Mouse (Mus musculus) liver, embryonic 18 days (tissue): ENCODE results near the gene Tas2r103. TPM values are rescaled to one million over a fixed set of nuclear protein-coding genes. Genes with fewer than 3 reads are reported as not detected.

Experiments
- polyA plus RNA-seq: library from polyadenylated mRNA; depleted of rRNA; stranded (reverse); fragments of >200 nt; gene quantifications from 2 replicates; pipeline ENCODE4 v1.2.3, GENCODE M21; 2012; rRNA removed

The Tas2r103 gene
- polyA plus RNA-seq = not detected in 2 replicates

GRCm38 (mm10) chr6:133037001-133037400, at the start of gene Tas2r103:
TSS of gene Tas2r103 (minus strand) at chr6:133037101.

GRCm38 (mm10) chr6:133055716-133056115, 18.8 kb upstream of the Tas2r103 start, which contains the start of gene Tas2r140:
TSS of gene Tas2r140 (minus strand) at chr6:133055816.

Other genes with a start within 250 kb of the Tas2r103 start
- gene Tas2r117, start 234.3 kb downstream of the Tas2r103 start, polyA plus RNA-seq = not detected in 2 replicates
- gene Tas2r123, start 190.0 kb downstream of the Tas2r103 start, polyA plus RNA-seq = not detected in 2 replicates
- not detected in 2 replicates for gene Tas2r116, start 181.7 kb downstream of the Tas2r103 start, polyA plus RNA-seq
- gene Tas2r110, start 169.1 kb downstream of the Tas2r103 start, polyA plus RNA-seq = not detected in 2 replicates
- not detected in 2 replicates for gene Tas2r113, start 144.1 kb downstream of the Tas2r103 start, polyA plus RNA-seq
- not detected in 2 replicates for gene Tas2r125, start 127.5 kb downstream of the Tas2r103 start, polyA plus RNA-seq
- gene Tas2r129, start 86.0 kb downstream of the Tas2r103 start, polyA plus RNA-seq = not detected in 2 replicates
- not detected in 2 replicates for gene Tas2r131, start 79.2 kb downstream of the Tas2r103 start, polyA plus RNA-seq
- gene Tas2r109, start 56.1 kb downstream of the Tas2r103 start, polyA plus RNA-seq = not detected in 2 replicates
- gene Tas2r140, start 18.7 kb upstream of the Tas2r103 start, polyA plus RNA-seq = not detected in 2 replicates
- gene Smim10l1, start 67.8 kb upstream of the Tas2r103 start, polyA plus RNA-seq = 23.3 and 24.7 TPM in 2 replicates